ENCODE assay signal across 30 mouse cellular contexts in the genomic region with DNA sequence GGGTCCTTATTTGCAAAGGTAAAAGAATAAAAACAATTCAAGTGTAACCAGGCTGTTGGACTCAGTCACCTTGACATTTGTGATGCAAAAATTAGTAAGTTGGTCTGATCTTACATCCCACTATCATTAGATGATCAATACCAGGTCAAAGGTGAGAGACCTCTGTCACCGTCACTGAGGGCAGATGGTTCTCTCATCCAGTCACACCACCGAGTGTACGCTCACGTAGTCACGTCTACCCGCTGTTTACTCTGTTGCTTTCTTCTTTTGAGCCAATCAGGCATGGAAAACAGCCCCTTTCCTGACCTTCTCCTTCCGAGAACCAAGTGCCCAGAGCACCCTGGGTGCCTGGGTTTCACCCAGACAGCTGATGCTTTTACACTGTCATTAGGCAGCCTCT. TPM values are rescaled to one million over a fixed set of nuclear protein-coding genes. Genes with fewer than 3 reads are reported as not detected.
DNase-seq lines count a peak whose midpoint lies in the region; ATAC-seq lines count a peak whose summit lies in the region.
"Had no signal": no experiment of that assay in that cellular context is flagged by ENCODE, and none has a peak within 500 bp of the region (broad histone marks: within the 10 kb centered on the region; RNA-seq: fewer than 3 reads in every experiment).

No protein-coding gene starts in this region.

- H3K4me3 ChIP-seq in forebrain, embryonic 11.5 days (ENCODE audit: low read depth, low read length) = no peak overlapping the region
- H3K4me3 ChIP-seq in forebrain, embryonic 14.5 days (ENCODE audit: low read depth, low read length) = no peak overlapping the region
- no peak overlapping the region for H3K4me3 ChIP-seq in liver, embryonic 12.5 days
- no peak overlapping the region for H3K4me3 ChIP-seq in liver, embryonic 15.5 days (replicated peaks)
- H3K4me3 ChIP-seq in neural tube, embryonic 15.5 days (replicated peaks) = no peak overlapping the region
- H3K4me3 ChIP-seq: forebrain, embryonic 10.5 days; forebrain, embryonic 15.5 days; hindbrain, embryonic 12.5 days had no signal

- peak; percentile 8 for DNase-seq in forebrain, embryonic 11.5 days (ENCODE audit: low spot score)
- DNase-seq in forebrain, embryonic 14.5 days (ENCODE audit: low spot score) = no peak
- DNase-seq in liver = peak; percentile 21
- no peak for DNase-seq in thymus, postnatal 36 days
- no peak for DNase-seq in gastrocnemius, postnatal 36 days
- DNase-seq: adrenal gland, postnatal 10 days; adrenal gland, postnatal 36 days; cerebellum, adult 18-20 months; cerebellum, adult 9-10 months; cerebellum, postnatal 14 days; gastrocnemius, postnatal 14 days had no signal

- intact Hi-C loops in gastrocnemius, postnatal 36 days (cut with DNase I) = no loop called here

- H3K27ac ChIP-seq in forebrain, embryonic 11.5 days (ENCODE audit: low read depth, low read length) = no peak overlapping the region
- no peak overlapping the region for H3K27ac ChIP-seq in forebrain, embryonic 14.5 days (ENCODE audit: low read depth, low read length)
- H3K27ac ChIP-seq in liver, embryonic 12.5 days = peak overlapping the region; percentile 22; the same call in 1 of the 2 replicates
- H3K27ac ChIP-seq in liver, embryonic 15.5 days (replicated peaks) = peak overlapping the region; percentile 69
- H3K27ac ChIP-seq in neural tube, embryonic 15.5 days (replicated peaks) = no peak overlapping the region
- H3K27ac ChIP-seq: forebrain, embryonic 10.5 days; forebrain, embryonic 15.5 days; hindbrain, embryonic 12.5 days; hindbrain, postnatal 0 days had no signal

- H3K9me3 ChIP-seq in forebrain, embryonic 11.5 days (ENCODE audit: control insufficient read depth, low read length) = no peaks in the 10 kb centered on the region
- H3K9me3 ChIP-seq in forebrain, embryonic 14.5 days (replicated peaks; ENCODE audit: control insufficient read depth, low read length) = no peaks in the 10 kb centered on the region
- no peaks in the 10 kb centered on the region for H3K9me3 ChIP-seq in liver, embryonic 12.5 days (replicated peaks)
- H3K9me3 ChIP-seq in liver, embryonic 15.5 days (replicated peaks) = no peaks in the 10 kb centered on the region
- no peaks in the 10 kb centered on the region for H3K9me3 ChIP-seq in neural tube, embryonic 15.5 days (replicated peaks)
- H3K9me3 ChIP-seq: forebrain, embryonic 10.5 days; forebrain, embryonic 15.5 days; hindbrain, embryonic 12.5 days had no signal

- H3K27me3 ChIP-seq in forebrain, embryonic 11.5 days (ENCODE audit: control insufficient read depth, insufficient read depth, low read length) = no peaks in the 10 kb centered on the region
- H3K27me3 ChIP-seq in forebrain, embryonic 14.5 days (replicated peaks; ENCODE audit: control insufficient read depth, insufficient read depth, low read length) = no peaks in the 10 kb centered on the region
- no peaks in the 10 kb centered on the region for H3K27me3 ChIP-seq in liver, embryonic 12.5 days (replicated peaks)
- no peaks in the 10 kb centered on the region for H3K27me3 ChIP-seq in liver, embryonic 15.5 days
- no peaks in the 10 kb centered on the region for H3K27me3 ChIP-seq in neural tube, embryonic 15.5 days (replicated peaks)
- H3K27me3 ChIP-seq: forebrain, embryonic 15.5 days; hindbrain, embryonic 12.5 days had no signal

- no peaks in the 10 kb centered on the region for H3K36me3 ChIP-seq in forebrain, embryonic 11.5 days (ENCODE audit: control insufficient read depth, insufficient read depth, low read length)
- no peaks in the 10 kb centered on the region for H3K36me3 ChIP-seq in forebrain, embryonic 14.5 days (ENCODE audit: control insufficient read depth, insufficient read depth, low read length)
- no peaks in the 10 kb centered on the region for H3K36me3 ChIP-seq in liver, embryonic 12.5 days
- no peaks in the 10 kb centered on the region for H3K36me3 ChIP-seq in liver, embryonic 15.5 days (replicated peaks)
- no peaks in the 10 kb centered on the region for H3K36me3 ChIP-seq in neural tube, embryonic 15.5 days
- H3K36me3 ChIP-seq: forebrain, embryonic 10.5 days; forebrain, embryonic 15.5 days; hindbrain, embryonic 12.5 days had no signal

- no peak overlapping the region for H3K4me2 ChIP-seq in forebrain, embryonic 11.5 days (ENCODE audit: low read depth, low read length, severe bottlenecking)
- H3K4me2 ChIP-seq in forebrain, embryonic 14.5 days (ENCODE audit: low read length) = no peak overlapping the region
- H3K4me2 ChIP-seq in liver, embryonic 12.5 days = no peak overlapping the region
- H3K4me2 ChIP-seq in liver, embryonic 15.5 days = no peak overlapping the region
- no peak overlapping the region for H3K4me2 ChIP-seq in neural tube, embryonic 15.5 days
- H3K4me2 ChIP-seq: forebrain, embryonic 15.5 days; heart, embryonic 11.5 days; hindbrain, embryonic 12.5 days had no signal

- no peak overlapping the region for H3K9ac ChIP-seq in forebrain, embryonic 11.5 days (ENCODE audit: low read length)
- no peak overlapping the region for H3K9ac ChIP-seq in forebrain, embryonic 14.5 days (ENCODE audit: low read length)
- H3K9ac ChIP-seq in liver, embryonic 12.5 days = no peak overlapping the region
- no peak overlapping the region for H3K9ac ChIP-seq in liver, embryonic 15.5 days
- no peak overlapping the region for H3K9ac ChIP-seq in neural tube, embryonic 15.5 days (replicated peaks)
- H3K9ac ChIP-seq: forebrain, embryonic 15.5 days; hindbrain, embryonic 12.5 days had no signal

- no peaks in the 10 kb centered on the region for H3K4me1 ChIP-seq in forebrain, embryonic 11.5 days (replicated peaks; ENCODE audit: control insufficient read depth, insufficient read depth, low read length)
- H3K4me1 ChIP-seq in forebrain, embryonic 14.5 days (ENCODE audit: control insufficient read depth, insufficient read depth, low read length) = no peaks in the 10 kb centered on the region
- no peaks in the 10 kb centered on the region for H3K4me1 ChIP-seq in liver, embryonic 12.5 days
- H3K4me1 ChIP-seq in liver, embryonic 15.5 days (replicated peaks) = 0 out of 2 replicates have a peak, but pooled peaks cover 6% of the 10 kb centered on the region
- peaks cover 7% of the 10 kb centered on the region; the same call in 1 of the 2 replicates for H3K4me1 ChIP-seq in neural tube, embryonic 15.5 days
- H3K4me1 ChIP-seq: forebrain, embryonic 10.5 days; forebrain, embryonic 15.5 days; hindbrain, embryonic 12.5 days had no signal

- 86% methylated on average over 7 of the region's 7 CpGs for WGBS in forebrain, embryonic 11.5 days
- WGBS in forebrain, embryonic 14.5 days = 89% methylated on average over 7 of the region's 7 CpGs
- WGBS in liver, embryonic 12.5 days (ENCODE audit: insufficient replicate concordance) = 71% methylated on average over 7 of the region's 7 CpGs
- 63% methylated on average over 7 of the region's 7 CpGs for WGBS in liver, embryonic 15.5 days (ENCODE audit: insufficient replicate concordance)
- 81% methylated on average over 7 of the region's 7 CpGs for WGBS in neural tube, embryonic 15.5 days

- no peak for ATAC-seq in forebrain, embryonic 11.5 days (replicated peaks; ENCODE audit: low FRiP score)
- ATAC-seq in forebrain, embryonic 14.5 days = no peak
- ATAC-seq in liver, embryonic 12.5 days = peak; percentile 66
- ATAC-seq in liver, embryonic 15.5 days (ENCODE audit: insufficient read depth) = peak; percentile 79
- no peak for ATAC-seq in neural tube, embryonic 15.5 days (ENCODE audit: low FRiP score)
- ATAC-seq: activated CD4-positive, CD25-positive, alpha-beta regulatory T cell, adult 4 months; forebrain, embryonic 15.5 days; hindbrain, postnatal 0 days; inflammation-experienced regulatory T-cells, adult 6 months had no signal

RNA-seq across cellular contexts. Expression of a gene that starts 20.9 kb away (rescaled TPM):
- polyA plus RNA-seq in forebrain, embryonic 11.5 days (2014; fragmentation: Nextera tagmentation; extraction: Ambion mirVana) = not detected in 2 replicates
- polyA plus RNA-seq in forebrain, embryonic 14.5 days (2014; fragmentation: Nextera tagmentation; extraction: Ambion mirVana) = not detected in 2 replicates
- polyA plus RNA-seq in liver, embryonic 12.5 days (2016; fragmentation: Nextera tagmentation; extraction: Ambion mirVana) = 0.69 and 0.87 TPM in 2 replicates
- 30.4 and 56.2 TPM in 2 replicates for polyA plus RNA-seq in liver, embryonic 15.5 days (2015; fragmentation: Nextera tagmentation; extraction: Ambion mirVana)
- total RNA-seq in gastrocnemius, postnatal 36 days (2021) = under 1 TPM in 1 of 2 experiments, not detected in 1; 0.46 TPM
- polyA plus RNA-seq in neural tube, embryonic 15.5 days (2015; fragmentation: Nextera tagmentation; extraction: Ambion mirVana) = 0.15 TPM in 1 of 2 replicates, not detected in the other
- total RNA-seq: ES-E14; gastrocnemius, postnatal 14 days; heart, adult 8-10 months; heart, postnatal 25 days; hematopoietic stem cell, adult 5-6 weeks had no signal
- polyA plus RNA-seq: activated CD4-positive, CD25-positive, alpha-beta regulatory T cell, adult 4 months; embryonic facial prominence, embryonic 11.5 days; forebrain, embryonic 10.5 days; forebrain, embryonic 15.5 days; heart, embryonic 11.5 days; heart, embryonic 14.5 days; hindbrain, embryonic 12.5 days had no signal

RNA-seq across cellular contexts. Expression of a gene that starts 24.2 kb away (rescaled TPM):
- polyA plus RNA-seq in forebrain, embryonic 11.5 days (2014; fragmentation: Nextera tagmentation; extraction: Ambion mirVana) = not detected in 2 replicates
- not detected in 2 replicates for polyA plus RNA-seq in forebrain, embryonic 14.5 days (2014; fragmentation: Nextera tagmentation; extraction: Ambion mirVana)
- polyA plus RNA-seq in liver, embryonic 12.5 days (2016; fragmentation: Nextera tagmentation; extraction: Ambion mirVana) = 0.23 and 0.24 TPM in 2 replicates
- 2.1 and 3.3 TPM in 2 replicates for polyA plus RNA-seq in liver, embryonic 15.5 days (2015; fragmentation: Nextera tagmentation; extraction: Ambion mirVana)
- total RNA-seq in gastrocnemius, postnatal 36 days (2021) = not detected
- not detected in 2 replicates for polyA plus RNA-seq in neural tube, embryonic 15.5 days (2015; fragmentation: Nextera tagmentation; extraction: Ambion mirVana)
- total RNA-seq: adrenal gland, postnatal 36 days; ES-E14; gastrocnemius, adult 18-20 months; gastrocnemius, postnatal 14 days; heart, adult 8-10 months; heart, postnatal 25 days; hematopoietic stem cell, adult 5-6 weeks; hindbrain, postnatal 0 days had no signal
- polyA plus RNA-seq: activated CD4-positive, CD25-positive, alpha-beta regulatory T cell, adult 4 months; embryonic facial prominence, embryonic 11.5 days; embryonic facial prominence, embryonic 14.5 days; forebrain, embryonic 10.5 days; forebrain, embryonic 15.5 days; heart, embryonic 11.5 days; heart, embryonic 14.5 days; heart, postnatal 0 days; hindbrain, embryonic 12.5 days; hindbrain, postnatal 0 days; inflammation-experienced regulatory T-cells, adult 6 months had no signal

RNA-seq across cellular contexts. Expression of a gene that starts 60.0 kb away (rescaled TPM):
- not detected in 2 replicates for polyA plus RNA-seq in forebrain, embryonic 11.5 days (2014; fragmentation: Nextera tagmentation; extraction: Ambion mirVana)
- polyA plus RNA-seq in forebrain, embryonic 14.5 days (2014; fragmentation: Nextera tagmentation; extraction: Ambion mirVana) = not detected in 2 replicates
- not detected in 2 replicates for polyA plus RNA-seq in liver, embryonic 12.5 days (2016; fragmentation: Nextera tagmentation; extraction: Ambion mirVana)
- not detected in 2 replicates for polyA plus RNA-seq in liver, embryonic 15.5 days (2015; fragmentation: Nextera tagmentation; extraction: Ambion mirVana)
- not detected for total RNA-seq in gastrocnemius, postnatal 36 days (2021)
- not detected in 2 replicates for polyA plus RNA-seq in neural tube, embryonic 15.5 days (2015; fragmentation: Nextera tagmentation; extraction: Ambion mirVana)
- total RNA-seq: adrenal gland, postnatal 10 days; adrenal gland, postnatal 36 days; ES-E14; gastrocnemius, adult 18-20 months; gastrocnemius, postnatal 14 days; heart, postnatal 25 days; hematopoietic stem cell, adult 5-6 weeks; hindbrain, postnatal 0 days had no signal
- polyA plus RNA-seq: activated CD4-positive, CD25-positive, alpha-beta regulatory T cell, adult 4 months; embryonic facial prominence, embryonic 11.5 days; embryonic facial prominence, embryonic 14.5 days; forebrain, embryonic 10.5 days; forebrain, embryonic 15.5 days; heart, embryonic 11.5 days; heart, embryonic 14.5 days; heart, postnatal 0 days; hindbrain, embryonic 12.5 days; hindbrain, postnatal 0 days; inflammation-experienced regulatory T-cells, adult 6 months had no signal

Comparison
In these comparisons a context has a peak if more than half of its experiments do, and no peak if none do; other contexts are left out.
1. DNase-seq: peak in forebrain, embryonic 11.5 days (single experiment) and liver (single experiment); none in forebrain, embryonic 14.5 days (single experiment), thymus, postnatal 36 days (0 of 2) and gastrocnemius, postnatal 36 days (0 of 2).
2. RNA of a gene that starts 20.9 kb away (polyA plus RNA-seq): 30.4 to 56.2 TPM in liver, embryonic 15.5 days; 0.69 to 0.87 TPM in liver, embryonic 12.5 days, not detected in forebrain, embryonic 14.5 days, 0.15 TPM in neural tube, embryonic 15.5 days and not detected in forebrain, embryonic 11.5 days; every median in the first group is over 10 times any median in the second.
3. ATAC-seq: peak in liver, embryonic 12.5 days (single experiment) and liver, embryonic 15.5 days (single experiment); none in forebrain, embryonic 11.5 days (single experiment), forebrain, embryonic 14.5 days (single experiment) and neural tube, embryonic 15.5 days (single experiment).
4. H3K27ac ChIP-seq: peak in liver, embryonic 12.5 days (single experiment) and liver, embryonic 15.5 days (single experiment); none in forebrain, embryonic 11.5 days (single experiment), forebrain, embryonic 14.5 days (single experiment) and neural tube, embryonic 15.5 days (single experiment).